Mouse (Mus musculus) inflammation-experienced regulatory T-cells, adult 16 weeks (primary cell): Measurements from ENCODE around the gene Olfr589. TPM values are rescaled to one million over a fixed set of nuclear protein-coding genes. Genes with fewer than 3 reads are reported as not detected.

Experiments
- polyA plus RNA-seq: library from polyadenylated mRNA; unstranded; fragments of 100-300 nt; shearing (Covaris generic); gene quantifications from one replicate; pipeline ENCODE4 v1.2.1, GENCODE M21; 2017

Gene Olfr589
- polyA plus RNA-seq: not detected

GRCm38 (mm10) chr7:103156256-103156655 is at the start of gene Olfr589:
Gene Olfr589 (minus strand): TSS chr7:103156356.

GRCm38 (mm10) chr7:103184503-103184902 is 28.3 kb upstream of the Olfr589 start, which contains the start of gene Olfr592:
Gene Olfr592 (plus strand): TSS chr7:103184803.

GRCm38 (mm10) chr7:103178240-103178639 is 22.1 kb upstream of the Olfr589 start, which contains the start of gene Olfr591:
Gene Olfr591 (minus strand): TSS chr7:103178340.

GRCm38 (mm10) chr7:103140579-103140978 is 15.6 kb downstream of the Olfr589 start, which contains the start of gene Olfr588-ps1:
Gene Olfr588-ps1 (plus strand): TSS chr7:103140879.

GRCm38 (mm10) chr7:103125538-103125937 is 30.6 kb downstream of the Olfr589 start, which contains the start of gene Olfr586:
Gene Olfr586 (minus strand): TSS chr7:103125638.

Other genes starting within 250 kb of the Olfr589 start
- gene Olfr571, start 238.8 kb downstream of the Olfr589 start, polyA plus RNA-seq: not detected
- not detected for gene Olfr572, start 231.9 kb downstream of the Olfr589 start, polyA plus RNA-seq
- not detected for gene Olfr573-ps1, start 213.8 kb downstream of the Olfr589 start, polyA plus RNA-seq
- not detected for gene Olfr574, start 207.9 kb downstream of the Olfr589 start, polyA plus RNA-seq
- gene Olfr575, start 197.6 kb downstream of the Olfr589 start, polyA plus RNA-seq: not detected
- not detected for gene Olfr576, start 193.7 kb downstream of the Olfr589 start, polyA plus RNA-seq
- gene Olfr577, start 180.4 kb downstream of the Olfr589 start, polyA plus RNA-seq: not detected
- not detected for gene Olfr578, start 167.0 kb downstream of the Olfr589 start, polyA plus RNA-seq
- gene Olfr582, start 118.3 kb downstream of the Olfr589 start, polyA plus RNA-seq: not detected
- gene Olfr583, start 105.1 kb downstream of the Olfr589 start, polyA plus RNA-seq: not detected
- gene Olfr584, start 74.5 kb downstream of the Olfr589 start, polyA plus RNA-seq: not detected
- gene Olfr585, start 58.6 kb downstream of the Olfr589 start, polyA plus RNA-seq: not detected
- gene Olfr586, start 30.7 kb downstream of the Olfr589 start, polyA plus RNA-seq: not detected
- gene Olfr588-ps1, start 15.5 kb downstream of the Olfr589 start, polyA plus RNA-seq: not detected
- not detected for gene Olfr591, start 22.0 kb upstream of the Olfr589 start, polyA plus RNA-seq
- 0.11 TPM for gene Olfr592, start 28.4 kb upstream of the Olfr589 start, polyA plus RNA-seq
- gene Olfr593, start 55.5 kb upstream of the Olfr589 start, polyA plus RNA-seq: not detected
- not detected for gene Olfr594, start 60.6 kb upstream of the Olfr589 start, polyA plus RNA-seq
- gene Usp17ld, start 96.1 kb upstream of the Olfr589 start, polyA plus RNA-seq: not detected
- gene Olfr596, start 149.3 kb upstream of the Olfr589 start, polyA plus RNA-seq: not detected
- gene Olfr597, start 160.0 kb upstream of the Olfr589 start, polyA plus RNA-seq: not detected
- gene Olfr598, start 167.2 kb upstream of the Olfr589 start, polyA plus RNA-seq: not detected
- not detected for gene Olfr599, start 179.6 kb upstream of the Olfr589 start, polyA plus RNA-seq
- gene Olfr600, start 193.3 kb upstream of the Olfr589 start, polyA plus RNA-seq: not detected
- gene Olfr601, start 206.3 kb upstream of the Olfr589 start, polyA plus RNA-seq: not detected
- not detected for gene Olfr603, start 229.8 kb upstream of the Olfr589 start, polyA plus RNA-seq